Mouse (Mus musculus): ENCODE measurements around the gene Gramd1a. TPM values are rescaled to one million over a fixed set of nuclear protein-coding genes. Genes with fewer than 3 reads are reported as not detected.

Gramd1a gene
- total and polyA plus RNA-seq, 2 experiments, result 5.1 to 33.0 TPM

GRCm38 (mm10) chr7:31156034-31156928 lies 585 bp upstream of the Gramd1a start:
- DNase-seq (ENCODE audit: extremely low read depth, low read depth, low spot score), result peak; percentile 42
- peaks cover 3% of the 10 kb centered on the region; the same call in 1 of the 2 replicates for H3K4me1 ChIP-seq (ENCODE audit: control insufficient read depth, insufficient read depth, low read length)
- H3K79me2 ChIP-seq (ENCODE audit: control insufficient read depth, insufficient read depth, low read length), result no peaks in the 10 kb centered on the region
- TF ChIP-seq POLR2A (IDR thresholded peaks at IDR 0.05; ENCODE audit: extremely low read depth, insufficient read depth, low read length) (no peak), CTCF (IDR thresholded peaks at IDR 0.05; ENCODE audit: low read depth, low read length) (peak; percentile 40; the same call in 1 of the 2 replicates)
- no peak overlapping the region for H3K4me3 ChIP-seq (ENCODE audit: insufficient read depth, low read depth, low read length)
- H3K9ac ChIP-seq (ENCODE audit: low read depth, low read length), result 0 out of 2 replicates have a peak overlapping the region, but pooled peaks have one; percentile 8
- no peaks in the 10 kb centered on the region for H3K27me3 ChIP-seq (ENCODE audit: control insufficient read depth, insufficient read depth, low read length)
- 49% methylated on average over 19 of the region's 19 CpGs for WGBS
- peak overlapping the region; percentile 53; the same call in 1 of the 2 replicates for H3K27ac ChIP-seq (replicated peaks; ENCODE audit: insufficient read depth, low read depth, low read length)
- H3K36me3 ChIP-seq (ENCODE audit: control insufficient read depth, insufficient read depth, low read length), result no peaks in the 10 kb centered on the region

GRCm38 (mm10) chr7:31153536-31154320 lies 2.0 kb downstream of the Gramd1a start:
- no peaks in the 10 kb centered on the region for H3K27me3 ChIP-seq (ENCODE audit: control insufficient read depth, insufficient read depth, low read length)
- no peak overlapping the region for H3K27ac ChIP-seq (replicated peaks; ENCODE audit: insufficient read depth, low read depth, low read length)
- TF ChIP-seq POLR2A (IDR thresholded peaks at IDR 0.05; ENCODE audit: extremely low read depth, insufficient read depth, low read length) (no peak), CTCF (IDR thresholded peaks at IDR 0.05; ENCODE audit: low read depth, low read length) (no peak)
- H3K9ac ChIP-seq (ENCODE audit: low read depth, low read length), result no peak overlapping the region
- H3K4me1 ChIP-seq (ENCODE audit: control insufficient read depth, insufficient read depth, low read length), result peaks cover 13% of the 10 kb centered on the region
- no peak overlapping the region for H3K4me3 ChIP-seq (ENCODE audit: insufficient read depth, low read depth, low read length)
- H3K36me3 ChIP-seq (ENCODE audit: control insufficient read depth, insufficient read depth, low read length), result no peaks in the 10 kb centered on the region
- peaks cover 7% of the 10 kb centered on the region; the same call in 1 of the 2 replicates for H3K79me2 ChIP-seq (ENCODE audit: control insufficient read depth, insufficient read depth, low read length)
- DNase-seq (ENCODE audit: extremely low read depth, low read depth, low spot score), result no peak
- 90% methylated on average over 6 of the region's 6 CpGs for WGBS

DNA sequence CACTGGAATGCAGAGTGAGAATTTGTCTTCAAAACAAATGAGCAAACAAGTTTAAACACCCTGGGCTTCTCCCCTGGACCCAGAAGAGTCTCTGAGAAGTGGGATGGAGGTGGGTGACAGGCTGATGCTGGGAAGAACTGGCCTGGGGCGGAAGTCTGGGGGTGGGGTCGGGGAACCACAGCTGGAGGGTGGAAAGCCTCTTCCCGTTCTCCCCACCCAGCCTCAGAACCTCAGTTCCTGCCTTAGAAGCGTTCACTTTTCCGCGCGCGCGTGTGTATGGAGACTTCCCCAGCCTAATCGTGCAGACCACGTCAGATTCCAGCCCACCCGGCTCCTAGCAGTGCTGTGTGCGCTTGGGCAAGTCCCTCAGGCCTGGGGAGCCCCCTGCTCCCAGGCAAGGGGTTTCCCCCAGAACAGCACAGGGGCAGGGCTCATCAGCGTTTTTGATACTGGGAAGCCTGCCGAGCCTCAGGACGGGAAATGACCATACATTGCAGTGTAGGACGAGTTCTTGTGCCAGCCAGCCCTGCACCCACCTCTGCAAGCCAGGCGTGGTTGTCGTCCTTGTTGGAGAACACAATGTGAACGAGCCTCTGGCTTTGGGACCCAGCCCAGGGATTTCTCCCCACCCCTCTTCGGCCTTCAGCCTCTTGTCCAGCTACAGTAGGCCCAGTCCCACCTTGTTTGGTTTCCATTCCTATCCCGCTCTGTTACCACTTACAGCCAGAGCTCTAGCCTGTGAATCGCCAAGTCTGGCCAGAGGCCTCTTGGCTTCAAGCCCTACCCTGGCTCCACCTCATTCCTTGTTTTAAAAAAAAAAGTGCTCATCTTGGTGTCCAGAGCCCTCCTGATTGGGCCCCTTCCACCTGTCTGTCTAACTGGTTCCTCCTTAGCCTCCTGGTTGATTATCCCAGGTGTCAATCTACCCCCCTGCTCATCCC lies 4.1 kb downstream of the Gramd1a start:
- H3K9ac ChIP-seq (ENCODE audit: low read depth, low read length), result peak overlapping the region; percentile 77
- H3K27ac ChIP-seq (replicated peaks; ENCODE audit: insufficient read depth, low read depth, low read length), result peak overlapping the region; percentile 81
- WGBS, result 43% methylated on average over 23 of the region's 23 CpGs
- peak; percentile 40 for DNase-seq (ENCODE audit: extremely low read depth, low read depth, low spot score)
- no peaks in the 10 kb centered on the region for H3K27me3 ChIP-seq (ENCODE audit: control insufficient read depth, insufficient read depth, low read length)
- TF ChIP-seq POLR2A (IDR thresholded peaks at IDR 0.05; ENCODE audit: extremely low read depth, insufficient read depth, low read length) (no peak), CTCF (IDR thresholded peaks at IDR 0.05; ENCODE audit: low read depth, low read length) (no peak)
- peaks cover 13% of the 10 kb centered on the region for H3K4me1 ChIP-seq (ENCODE audit: control insufficient read depth, insufficient read depth, low read length)
- no peaks in the 10 kb centered on the region for H3K36me3 ChIP-seq (ENCODE audit: control insufficient read depth, insufficient read depth, low read length)
- H3K79me2 ChIP-seq (ENCODE audit: control insufficient read depth, insufficient read depth, low read length), result peaks cover 16% of the 10 kb centered on the region; the same call in 1 of the 2 replicates
- H3K4me3 ChIP-seq (ENCODE audit: insufficient read depth, low read depth, low read length), result peak overlapping the region; percentile 84

- no peaks in the 10 kb centered on the region for H3K36me3 ChIP-seq (ENCODE audit: control insufficient read depth, insufficient read depth, low read length)
- peak overlapping the region; percentile 81 for H3K27ac ChIP-seq (replicated peaks; ENCODE audit: insufficient read depth, low read depth, low read length)
- peaks cover 16% of the 10 kb centered on the region; the same call in 1 of the 2 replicates for H3K79me2 ChIP-seq (ENCODE audit: control insufficient read depth, insufficient read depth, low read length)
- H3K9ac ChIP-seq (ENCODE audit: low read depth, low read length), result peak overlapping the region; percentile 95
- H3K4me3 ChIP-seq (ENCODE audit: insufficient read depth, low read depth, low read length), result peak overlapping the region; percentile 84
- TF ChIP-seq POLR2A (IDR thresholded peaks at IDR 0.05; ENCODE audit: extremely low read depth, insufficient read depth, low read length), result peak; percentile 54; the same call in 1 of the 2 replicates
- TF ChIP-seq CTCF (IDR thresholded peaks at IDR 0.05; ENCODE audit: low read depth, low read length), result no peak
- DNase-seq (ENCODE audit: extremely low read depth, low read depth, low spot score), result peak; percentile 64
- WGBS, result 1% methylated on average over 63 of the region's 63 CpGs
- H3K27me3 ChIP-seq (ENCODE audit: control insufficient read depth, insufficient read depth, low read length), result no peaks in the 10 kb centered on the region
- H3K4me1 ChIP-seq (ENCODE audit: control insufficient read depth, insufficient read depth, low read length), result peaks cover 14% of the 10 kb centered on the region
Measured at GRCm38 (mm10) chr7:31150566-31151300, 5.0 kb downstream of the Gramd1a start.
